In genomic region chr2:155515941-155516340, GRCm38 (mm10) we compare ENCODE assay signal across 9 mouse cellular contexts. TPM values are rescaled to one million over a fixed set of nuclear protein-coding genes. Genes with fewer than 3 reads are reported as not detected.
DNase-seq lines count a peak whose midpoint lies in the region; ATAC-seq and TF ChIP-seq lines count a peak whose summit lies in the region.
"Had no signal": no experiment of that assay in that cellular context is flagged by ENCODE, and none has a peak within 500 bp of the region (broad histone marks: within the 10 kb centered on the region; RNA-seq: fewer than 3 reads in every experiment).

No protein-coding gene starts in this region.

- peak; percentile 84 for DNase-seq in intestine, embryonic 14.5 days (ENCODE audit: low spot score)
- no peak for DNase-seq in G1E (ENCODE audit: low spot score)
- DNase-seq in cerebellum, adult 8-10 months: peak; percentile 77
- DNase-seq in heart, adult 8-10 months (ENCODE audit: low spot score): peak; percentile 77
- DNase-seq in left cerebral cortex, adult 18-20 months (ENCODE audit: low spot score in 2 of 2): peak; percentile 82
- peak; percentile 48 to 49 for DNase-seq in natural killer cell, adult 2 months (ENCODE audit: low spot score in 2 of 2)
- peak; percentile 66 for DNase-seq in thymus, postnatal 25 days

- no peak overlapping the region for H3K9ac ChIP-seq in intestine, embryonic 14.5 days (ENCODE audit: low read length)
- no peak overlapping the region for H3K9ac ChIP-seq in intestine, embryonic 16.5 days (ENCODE audit: low read depth, low read length)
- H3K9ac ChIP-seq: limb, embryonic 12.5 days had no signal

- ATAC-seq in intestine, embryonic 14.5 days (replicated peaks; ENCODE audit: low FRiP score, low TSS enrichment, low read depth): no peak
- ATAC-seq in intestine, embryonic 16.5 days: no peak
- no peak for ATAC-seq in G1E (ENCODE audit: extremely low read depth, insufficient number of reproducible peaks, low FRiP score, poor library complexity, severe bottlenecking)

- TF ChIP-seq CTCF in G1E (IDR thresholded peaks at IDR 0.05; ENCODE audit: low read depth, low read length): peak; percentile 75

- H3K4me2 ChIP-seq in intestine, embryonic 14.5 days (ENCODE audit: low read length): no peak overlapping the region
- H3K4me2 ChIP-seq in intestine, embryonic 16.5 days (ENCODE audit: low read depth, low read length): no peak overlapping the region
- H3K4me2 ChIP-seq: limb, embryonic 12.5 days had no signal

- H3K9me3 ChIP-seq in intestine, embryonic 14.5 days (ENCODE audit: control insufficient read depth, low read length): no peaks in the 10 kb centered on the region
- H3K9me3 ChIP-seq in intestine, embryonic 16.5 days (ENCODE audit: control insufficient read depth, low read length): no peaks in the 10 kb centered on the region
- no peaks in the 10 kb centered on the region for H3K9me3 ChIP-seq in G1E (replicated peaks)
- H3K9me3 ChIP-seq: limb, embryonic 12.5 days had no signal

- 13% methylated on average over 1 of the region's 1 CpGs for WGBS in intestine, embryonic 14.5 days
- WGBS in intestine, embryonic 16.5 days: 3% methylated on average over 1 of the region's 1 CpGs

- H3K36me3 ChIP-seq in intestine, embryonic 14.5 days (ENCODE audit: control insufficient read depth, insufficient read depth, low read length): no peaks in the 10 kb centered on the region
- no peaks in the 10 kb centered on the region for H3K36me3 ChIP-seq in intestine, embryonic 16.5 days (ENCODE audit: control insufficient read depth, insufficient read depth, low read length)
- H3K36me3 ChIP-seq in G1E (replicated peaks): no peaks in the 10 kb centered on the region
- H3K36me3 ChIP-seq: limb, embryonic 12.5 days had no signal

- peaks cover 11% of the 10 kb centered on the region for H3K27me3 ChIP-seq in intestine, embryonic 14.5 days (replicated peaks; ENCODE audit: control insufficient read depth, insufficient read depth, low read length)
- H3K27me3 ChIP-seq in intestine, embryonic 16.5 days (replicated peaks; ENCODE audit: control insufficient read depth, insufficient read depth, low read length): peaks cover 12% of the 10 kb centered on the region; the same call in 1 of the 2 replicates
- H3K27me3 ChIP-seq in G1E (ENCODE audit: insufficient read depth, low read length): peaks cover 26% of the 10 kb centered on the region

- H3K27ac ChIP-seq in intestine, embryonic 14.5 days (ENCODE audit: low read depth): no peak overlapping the region
- H3K27ac ChIP-seq in intestine, embryonic 16.5 days (ENCODE audit: low read length): no peak overlapping the region
- H3K27ac ChIP-seq: limb, embryonic 12.5 days had no signal

- peaks cover 11% of the 10 kb centered on the region for H3K4me1 ChIP-seq in intestine, embryonic 14.5 days (replicated peaks; ENCODE audit: control insufficient read depth, insufficient read depth, low read length)
- peaks cover 13% of the 10 kb centered on the region for H3K4me1 ChIP-seq in intestine, embryonic 16.5 days (ENCODE audit: control insufficient read depth, insufficient read depth, low read length)
- H3K4me1 ChIP-seq in G1E (ENCODE audit: insufficient read depth, low read depth, low read length): peaks cover 40% of the 10 kb centered on the region

- no peak overlapping the region for H3K4me3 ChIP-seq in intestine, embryonic 14.5 days (ENCODE audit: low read depth, low read length)
- H3K4me3 ChIP-seq in intestine, embryonic 16.5 days (ENCODE audit: low read length): no peak overlapping the region
- H3K4me3 ChIP-seq in G1E (ENCODE audit: low read depth, low read length): no peak overlapping the region
- H3K4me3 ChIP-seq: limb, embryonic 12.5 days had no signal

RNA-seq across cellular contexts. Expression of gene Acss2, which starts 1.8 kb away (rescaled TPM):
- polyA plus RNA-seq in intestine, embryonic 14.5 days (2014; fragmentation: Nextera tagmentation; extraction: Ambion mirVana): 15.5 and 16.8 TPM in 2 replicates
- 25.8 and 29.8 TPM in 2 replicates for polyA plus RNA-seq in intestine, embryonic 16.5 days (2015; fragmentation: Nextera tagmentation; extraction: Ambion mirVana)
- total RNA-seq in G1E (2014; fragmentation: Nextera tagmentation) (56.9 and 66.9 TPM in 2 replicates), G1E (2017) (69.8 and 78.6 TPM in 2 replicates)
- polyA plus RNA-seq in G1E (2012): 32.9 and 42.0 TPM in 2 replicates
- 10 to 100 TPM; 30.9 to 37.7 (median 35.5) TPM for total RNA-seq in heart, adult 8-10 months (2022)
- total RNA-seq in left cerebral cortex, adult 18-20 months (2021): 10 to 100 TPM; 47.3 to 57.0 TPM

RNA-seq across cellular contexts. Expression of gene Ggt7, which starts 2.1 kb away (rescaled TPM):
- polyA plus RNA-seq in intestine, embryonic 14.5 days (2014; fragmentation: Nextera tagmentation; extraction: Ambion mirVana): 3.6 and 4.0 TPM in 2 replicates
- polyA plus RNA-seq in intestine, embryonic 16.5 days (2015; fragmentation: Nextera tagmentation; extraction: Ambion mirVana): 4.0 and 4.2 TPM in 2 replicates
- not detected in 2 replicates for total RNA-seq in G1E (2014; fragmentation: Nextera tagmentation)
- total RNA-seq in G1E (2017): not detected in 2 replicates
- not detected in 2 replicates for polyA plus RNA-seq in G1E (2012)
- 1 to 10 TPM in 1 of 4 experiments, under 1 TPM in 3; 0.62 to 1.0 (median 0.85) TPM for total RNA-seq in heart, adult 8-10 months (2022)
- total RNA-seq in left cerebral cortex, adult 18-20 months (2021): 100 to 1,000 TPM; 114 to 127 TPM

RNA-seq across cellular contexts. Expression of gene Ncoa6, which starts 42.2 kb away (rescaled TPM):
- 27.9 and 28.3 TPM in 2 replicates for polyA plus RNA-seq in intestine, embryonic 14.5 days (2014; fragmentation: Nextera tagmentation; extraction: Ambion mirVana)
- 11.5 and 13.0 TPM in 2 replicates for polyA plus RNA-seq in intestine, embryonic 16.5 days (2015; fragmentation: Nextera tagmentation; extraction: Ambion mirVana)
- total RNA-seq in G1E (2014; fragmentation: Nextera tagmentation): 89.8 and 99.2 TPM in 2 replicates
- 15.0 and 15.7 TPM in 2 replicates for total RNA-seq in G1E (2017)
- 47.3 and 48.8 TPM in 2 replicates for polyA plus RNA-seq in G1E (2012)
- total RNA-seq in heart, adult 8-10 months (2022): 10 to 100 TPM; 19.3 to 25.9 (median 20.9) TPM
- 10 to 100 TPM; 57.9 to 63.8 TPM for total RNA-seq in left cerebral cortex, adult 18-20 months (2021)

Comparison
In these comparisons a context has a peak if more than half of its experiments do, and no peak if none do; other contexts are left out.
1. RNA of gene Ggt7, which starts 2.1 kb away (total RNA-seq): 114 to 127 TPM in left cerebral cortex, adult 18-20 months; 0.62 to 1.0 TPM in heart, adult 8-10 months and not detected in G1E; every median in the first group is over 10 times any median in the second.